Mouse (Mus musculus): ENCODE measurements around the gene Dnah12. TPM values are rescaled to one million over a fixed set of nuclear protein-coding genes. Genes with fewer than 3 reads are reported as not detected.

Dnah12 gene
- polyA plus RNA-seq, 1 experiment from 2014 or later, result 0.05 TPM

DNA sequence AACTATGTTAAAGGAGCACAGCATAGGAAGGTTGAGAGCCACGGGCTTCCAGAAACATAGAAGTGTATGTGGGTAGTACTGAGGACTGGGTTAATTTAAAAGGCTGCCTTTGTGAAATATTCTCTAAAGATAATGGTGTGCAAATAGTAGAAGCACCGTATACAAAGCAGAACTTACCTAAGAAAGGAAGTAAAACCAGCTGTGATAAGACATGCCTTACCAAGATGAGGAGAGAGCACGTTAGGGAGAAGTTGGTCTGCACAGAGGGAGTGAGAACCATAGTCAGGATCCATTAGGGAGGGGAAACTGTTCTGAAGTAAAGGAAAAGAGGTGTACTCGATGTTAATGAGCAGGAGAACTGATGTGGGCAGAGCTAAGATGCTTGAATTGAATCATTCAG lies 90.7 kb downstream of the Dnah12 start:
- no peak overlapping the region for H3K4me3 ChIP-seq (replicated peaks; ENCODE audit: low read length)
- no peak overlapping the region for H3K4me2 ChIP-seq (ENCODE audit: low read depth, low read length)
- WGBS, result 48% methylated on average over 4 of the region's 4 CpGs
- 0 out of 2 replicates have a peak, but pooled peaks cover 3% of the 10 kb centered on the region for H3K27me3 ChIP-seq (ENCODE audit: control insufficient read depth, insufficient read depth, low read length)
- no peaks in the 10 kb centered on the region for H3K4me1 ChIP-seq (ENCODE audit: control insufficient read depth, insufficient read depth, low read length)
- no peak for ATAC-seq (ENCODE audit: insufficient read depth, low FRiP score)
- H3K9ac ChIP-seq (ENCODE audit: low read length), result no peak overlapping the region
- H3K9me3 ChIP-seq (replicated peaks; ENCODE audit: control insufficient read depth, low read length), result no peaks in the 10 kb centered on the region
- no peaks in the 10 kb centered on the region for H3K36me3 ChIP-seq (ENCODE audit: control insufficient read depth, insufficient read depth, low read length)
- no peak overlapping the region for H3K27ac ChIP-seq (ENCODE audit: low read length)

DNA sequence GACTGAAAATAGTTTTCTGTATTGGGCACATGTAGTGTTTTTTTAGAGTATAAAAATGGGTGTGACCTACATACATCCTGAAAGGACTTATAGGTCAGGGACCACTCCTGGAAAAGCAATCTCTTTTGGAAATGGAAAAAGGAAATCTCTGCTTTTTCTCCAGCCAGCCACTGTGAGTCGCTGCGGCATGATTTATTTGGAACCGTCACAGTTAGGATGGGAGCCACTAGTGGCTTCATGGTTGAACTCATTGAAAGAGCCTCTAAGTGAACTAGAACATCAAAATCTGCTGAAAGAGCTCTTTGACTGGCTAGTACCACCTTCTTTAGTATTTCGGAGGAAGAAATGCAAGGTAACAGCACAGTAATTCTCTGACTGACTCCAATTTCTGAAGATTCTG lies 92.6 kb downstream of the Dnah12 start:
- Histone ChIP-seq H3K4me2 (ENCODE audit: low read depth, low read length) (no peak overlapping the region), H3K36me3 (ENCODE audit: control insufficient read depth, insufficient read depth, low read length) (no peaks in the 10 kb centered on the region), H3K4me1 (ENCODE audit: control insufficient read depth, insufficient read depth, low read length) (no peaks in the 10 kb centered on the region), H3K27ac (ENCODE audit: low read length) (no peak overlapping the region), H3K4me3 (replicated peaks; ENCODE audit: low read length) (no peak overlapping the region), H3K9me3 (replicated peaks; ENCODE audit: control insufficient read depth, low read length) (no peaks in the 10 kb centered on the region), H3K9ac (ENCODE audit: low read length) (no peak overlapping the region), H3K27me3 (ENCODE audit: control insufficient read depth, insufficient read depth, low read length) (0 out of 2 replicates have a peak, but pooled peaks cover 2% of the 10 kb centered on the region)
- WGBS, result 48% methylated on average over 4 of the region's 4 CpGs
- ATAC-seq (ENCODE audit: insufficient read depth, low FRiP score), result no peak

DNA sequence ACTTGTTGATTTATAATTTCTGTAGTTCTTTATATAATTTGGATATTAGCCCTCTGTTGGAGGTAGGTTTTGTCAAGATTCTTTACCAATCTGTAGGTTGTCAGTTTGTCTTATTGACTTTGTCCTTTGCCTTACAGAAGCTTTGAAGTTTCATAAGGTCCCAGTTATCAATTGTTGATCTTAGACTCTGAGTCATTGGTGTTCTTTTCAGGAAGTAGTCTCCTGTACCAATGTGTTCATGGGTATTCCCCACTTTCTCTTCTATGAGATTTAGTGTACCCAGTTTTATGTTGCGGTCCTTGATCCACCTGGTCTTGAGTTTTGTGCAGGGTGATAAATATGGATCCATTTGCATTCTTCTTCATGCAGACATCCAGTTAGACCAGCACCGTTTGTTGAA lies 101.4 kb downstream of the Dnah12 start:
- H3K27me3 ChIP-seq (ENCODE audit: control insufficient read depth, insufficient read depth, low read length), result no peaks in the 10 kb centered on the region
- H3K36me3 ChIP-seq (ENCODE audit: control insufficient read depth, insufficient read depth, low read length), result no peaks in the 10 kb centered on the region
- no peak for ATAC-seq (ENCODE audit: insufficient read depth, low FRiP score)
- H3K4me1 ChIP-seq (ENCODE audit: control insufficient read depth, insufficient read depth, low read length), result no peaks in the 10 kb centered on the region
- 86% methylated on average over 2 of the region's 2 CpGs for WGBS
- H3K9me3 ChIP-seq (replicated peaks; ENCODE audit: control insufficient read depth, low read length), result no peaks in the 10 kb centered on the region
- H3K27ac ChIP-seq (ENCODE audit: low read length), result no peak overlapping the region
- no peak overlapping the region for H3K9ac ChIP-seq (ENCODE audit: low read length)
- H3K4me3 ChIP-seq (replicated peaks; ENCODE audit: low read length), result no peak overlapping the region
- no peak overlapping the region for H3K4me2 ChIP-seq (ENCODE audit: low read depth, low read length)

DNA sequence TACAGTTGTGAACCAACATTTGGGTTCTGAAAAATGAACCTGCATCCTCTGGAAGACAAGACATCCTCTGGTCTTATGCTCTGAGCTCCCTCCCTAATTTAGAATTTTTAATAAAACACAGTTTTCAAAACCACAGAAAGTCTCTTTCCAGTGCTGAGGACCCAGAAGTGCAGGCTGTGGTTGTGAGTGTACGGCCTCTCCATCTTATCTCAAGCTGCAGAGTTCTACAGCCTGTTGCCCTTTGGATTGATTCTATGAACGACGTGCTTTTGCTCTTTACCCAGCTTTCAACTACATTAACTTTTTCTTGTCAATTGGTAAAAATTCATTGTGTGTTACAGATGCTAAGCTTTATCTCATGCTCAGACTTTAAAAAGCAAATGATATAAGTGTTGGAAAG lies 105.3 kb downstream of the Dnah12 start:
- H3K27ac ChIP-seq (ENCODE audit: low read length), result no peak overlapping the region
- H3K9ac ChIP-seq (ENCODE audit: low read length), result no peak overlapping the region
- no peaks in the 10 kb centered on the region for H3K4me1 ChIP-seq (ENCODE audit: control insufficient read depth, insufficient read depth, low read length)
- no peaks in the 10 kb centered on the region for H3K36me3 ChIP-seq (ENCODE audit: control insufficient read depth, insufficient read depth, low read length)
- no peak overlapping the region for H3K4me2 ChIP-seq (ENCODE audit: low read depth, low read length)
- no peak overlapping the region for H3K4me3 ChIP-seq (replicated peaks; ENCODE audit: low read length)
- H3K9me3 ChIP-seq (replicated peaks; ENCODE audit: control insufficient read depth, low read length), result no peaks in the 10 kb centered on the region
- 72% methylated on average over 3 of the region's 3 CpGs for whole genome bisulfite sequencing
- ATAC-seq (ENCODE audit: insufficient read depth, low FRiP score), result no peak
- H3K27me3 ChIP-seq (ENCODE audit: control insufficient read depth, insufficient read depth, low read length), result no peaks in the 10 kb centered on the region

GRCm38 (mm10) chr14:26799286-26799685 lies 106.2 kb downstream of the Dnah12 start:
- Histone ChIP-seq H3K36me3 (ENCODE audit: control insufficient read depth, insufficient read depth, low read length) (no peaks in the 10 kb centered on the region), H3K9ac (ENCODE audit: low read length) (no peak overlapping the region), H3K27ac (ENCODE audit: low read length) (no peak overlapping the region), H3K4me1 (ENCODE audit: control insufficient read depth, insufficient read depth, low read length) (no peaks in the 10 kb centered on the region), H3K4me3 (replicated peaks; ENCODE audit: low read length) (no peak overlapping the region), H3K4me2 (ENCODE audit: low read depth, low read length) (no peak overlapping the region), H3K9me3 (replicated peaks; ENCODE audit: control insufficient read depth, low read length) (no peaks in the 10 kb centered on the region), H3K27me3 (ENCODE audit: control insufficient read depth, insufficient read depth, low read length) (no peaks in the 10 kb centered on the region)
- WGBS, result 74% methylated on average over 3 of the region's 3 CpGs
- no peak for ATAC-seq (ENCODE audit: insufficient read depth, low FRiP score)

GRCm38 (mm10) chr14:26805500-26805899 lies 112.4 kb downstream of the Dnah12 start:
- H3K27ac ChIP-seq (ENCODE audit: low read length), result no peak overlapping the region
- no peak overlapping the region for H3K4me2 ChIP-seq (ENCODE audit: low read depth, low read length)
- H3K36me3 ChIP-seq (ENCODE audit: control insufficient read depth, insufficient read depth, low read length), result no peaks in the 10 kb centered on the region
- no peaks in the 10 kb centered on the region for H3K9me3 ChIP-seq (replicated peaks; ENCODE audit: control insufficient read depth, low read length)
- H3K27me3 ChIP-seq (ENCODE audit: control insufficient read depth, insufficient read depth, low read length), result no peaks in the 10 kb centered on the region
- 76% methylated on average over 7 of the region's 7 CpGs for WGBS
- ATAC-seq (ENCODE audit: insufficient read depth, low FRiP score), result no peak
- H3K4me1 ChIP-seq (ENCODE audit: control insufficient read depth, insufficient read depth, low read length), result no peaks in the 10 kb centered on the region
- H3K9ac ChIP-seq (ENCODE audit: low read length), result no peak overlapping the region
- no peak overlapping the region for H3K4me3 ChIP-seq (replicated peaks; ENCODE audit: low read length)

- H3K9ac ChIP-seq (ENCODE audit: low read length), result no peak overlapping the region
- ATAC-seq (ENCODE audit: insufficient read depth, low FRiP score), result no peak
- H3K4me3 ChIP-seq (replicated peaks; ENCODE audit: low read length), result no peak overlapping the region
- no peaks in the 10 kb centered on the region for H3K9me3 ChIP-seq (replicated peaks; ENCODE audit: control insufficient read depth, low read length)
- H3K27ac ChIP-seq (ENCODE audit: low read length), result no peak overlapping the region
- H3K27me3 ChIP-seq (ENCODE audit: control insufficient read depth, insufficient read depth, low read length), result no peaks in the 10 kb centered on the region
- H3K4me1 ChIP-seq (ENCODE audit: control insufficient read depth, insufficient read depth, low read length), result no peaks in the 10 kb centered on the region
- H3K36me3 ChIP-seq (ENCODE audit: control insufficient read depth, insufficient read depth, low read length), result no peaks in the 10 kb centered on the region
- no peak overlapping the region for H3K4me2 ChIP-seq (ENCODE audit: low read depth, low read length)
- WGBS, result 74% methylated on average over 11 of the region's 11 CpGs
Measured at GRCm38 (mm10) chr14:26812734-26813133, 119.7 kb downstream of the Dnah12 start.

DNA sequence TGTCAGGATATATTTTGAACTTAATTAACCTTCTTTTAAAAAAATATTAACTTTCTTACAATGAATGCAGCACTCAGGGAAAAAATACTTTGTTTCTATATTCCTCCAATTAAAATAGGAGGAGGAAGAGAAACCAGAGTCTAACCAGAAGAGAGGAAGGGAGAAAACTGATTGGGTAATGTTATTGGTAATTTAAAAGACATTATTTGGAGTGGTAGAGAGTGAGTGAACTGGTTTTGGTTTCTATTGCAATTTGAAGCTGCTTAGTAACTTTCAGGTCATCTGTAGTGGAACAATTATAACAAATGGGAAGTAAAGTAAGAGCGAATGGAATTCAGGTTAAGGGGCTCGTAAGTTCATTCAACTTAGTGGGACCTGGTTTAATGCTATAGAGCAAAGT lies 120.8 kb downstream of the Dnah12 start:
- 73% methylated on average over 2 of the region's 2 CpGs for WGBS
- Histone ChIP-seq H3K4me1 (ENCODE audit: control insufficient read depth, insufficient read depth, low read length) (no peaks in the 10 kb centered on the region), H3K27ac (ENCODE audit: low read length) (no peak overlapping the region), H3K27me3 (ENCODE audit: control insufficient read depth, insufficient read depth, low read length) (no peaks in the 10 kb centered on the region), H3K9me3 (replicated peaks; ENCODE audit: control insufficient read depth, low read length) (no peaks in the 10 kb centered on the region), H3K4me2 (ENCODE audit: low read depth, low read length) (no peak overlapping the region), H3K4me3 (replicated peaks; ENCODE audit: low read length) (no peak overlapping the region), H3K36me3 (ENCODE audit: control insufficient read depth, insufficient read depth, low read length) (no peaks in the 10 kb centered on the region), H3K9ac (ENCODE audit: low read length) (no peak overlapping the region)
- no peak for ATAC-seq (ENCODE audit: insufficient read depth, low FRiP score)

- WGBS, result 52% methylated on average over 3 of the region's 3 CpGs
- Histone ChIP-seq H3K4me3 (replicated peaks; ENCODE audit: low read length) (no peak overlapping the region), H3K4me2 (ENCODE audit: low read depth, low read length) (no peak overlapping the region), H3K27ac (ENCODE audit: low read length) (no peak overlapping the region), H3K9me3 (replicated peaks; ENCODE audit: control insufficient read depth, low read length) (no peaks in the 10 kb centered on the region), H3K27me3 (ENCODE audit: control insufficient read depth, insufficient read depth, low read length) (no peaks in the 10 kb centered on the region), H3K4me1 (ENCODE audit: control insufficient read depth, insufficient read depth, low read length) (no peaks in the 10 kb centered on the region), H3K9ac (ENCODE audit: low read length) (no peak overlapping the region), H3K36me3 (ENCODE audit: control insufficient read depth, insufficient read depth, low read length) (no peaks in the 10 kb centered on the region)
- ATAC-seq (ENCODE audit: insufficient read depth, low FRiP score), result no peak
Measured at GRCm38 (mm10) chr14:26814908-26815307, 121.8 kb downstream of the Dnah12 start.

DNA sequence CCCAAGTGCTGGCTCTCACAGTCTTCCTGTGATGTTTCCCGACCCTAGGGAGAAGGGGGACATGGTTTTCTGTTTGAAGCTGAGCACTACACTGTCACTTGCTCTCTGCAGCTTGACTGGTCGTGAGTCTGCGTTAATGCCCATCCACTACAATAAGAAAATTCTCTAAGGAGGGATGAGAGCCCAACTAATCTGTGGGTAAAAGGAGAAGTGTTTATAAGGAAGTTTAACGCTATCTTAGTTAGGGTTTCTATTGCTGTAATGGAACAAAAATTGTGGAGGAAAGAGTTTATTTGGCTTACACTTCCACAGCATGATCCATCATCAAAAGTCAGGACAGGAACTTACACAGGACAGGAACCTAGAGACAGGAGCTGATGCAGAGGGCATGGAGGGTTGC lies 123.7 kb downstream of the Dnah12 start:
- WGBS, result 49% methylated on average over 4 of the region's 4 CpGs
- Histone ChIP-seq H3K9ac (ENCODE audit: low read length) (no peak overlapping the region), H3K4me3 (replicated peaks; ENCODE audit: low read length) (no peak overlapping the region), H3K27ac (ENCODE audit: low read length) (no peak overlapping the region), H3K9me3 (replicated peaks; ENCODE audit: control insufficient read depth, low read length) (no peaks in the 10 kb centered on the region), H3K4me2 (ENCODE audit: low read depth, low read length) (no peak overlapping the region), H3K27me3 (ENCODE audit: control insufficient read depth, insufficient read depth, low read length) (no peaks in the 10 kb centered on the region), H3K4me1 (ENCODE audit: control insufficient read depth, insufficient read depth, low read length) (no peaks in the 10 kb centered on the region), H3K36me3 (ENCODE audit: control insufficient read depth, insufficient read depth, low read length) (no peaks in the 10 kb centered on the region)
- ATAC-seq (ENCODE audit: insufficient read depth, low FRiP score), result no peak
